Mouse (Mus musculus) cerebellum, adult 11 months (tissue): Measurements from ENCODE around the gene Sik1.

Experiments used
- DNase-seq: peaks from one replicate; pipeline ENCODE4 v3.0.0; 2022

Sik1 gene

DNA sequence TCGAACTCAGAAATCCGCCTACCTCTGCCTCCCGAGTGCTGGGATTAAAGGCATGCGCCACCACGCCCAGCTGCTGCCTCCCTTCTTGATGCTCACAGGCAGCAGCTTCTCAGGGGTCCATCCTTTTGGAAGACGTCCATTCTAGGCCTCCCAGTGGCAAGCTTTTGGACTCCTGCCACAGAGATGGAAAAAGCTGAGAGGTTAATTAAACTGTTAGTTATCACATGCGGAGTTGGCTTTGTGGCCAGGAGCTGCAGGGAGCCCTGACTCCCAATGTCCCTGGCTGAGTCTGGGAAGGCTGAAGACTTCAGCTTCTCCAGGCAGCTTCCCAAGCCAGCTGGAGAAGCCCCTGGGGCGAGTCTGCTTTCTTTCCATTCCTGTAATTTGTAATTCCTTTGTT, 49.6 kb downstream of the Sik1 start:
- no peak for DNase-seq

DNA sequence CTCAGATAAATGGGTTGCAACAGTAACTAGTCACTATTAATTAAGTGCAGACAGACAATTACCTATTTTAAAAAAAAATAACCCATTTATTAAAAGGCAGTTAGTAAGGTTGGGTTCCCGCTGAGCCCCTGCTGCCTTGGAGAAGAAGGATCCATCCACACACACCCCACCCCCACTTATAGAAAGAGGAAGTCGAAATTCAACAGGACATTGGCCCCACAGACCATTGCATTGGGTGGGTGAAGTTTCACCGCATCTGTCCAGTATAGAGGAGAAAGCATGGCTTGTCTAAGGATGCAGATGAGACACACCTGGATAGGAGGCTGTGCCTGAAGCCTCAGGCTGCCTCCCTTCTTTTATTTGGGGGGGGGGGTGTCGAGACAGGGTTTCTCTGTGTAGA, 50.0 kb downstream of the Sik1 start:
- DNase-seq = no peak

DNA sequence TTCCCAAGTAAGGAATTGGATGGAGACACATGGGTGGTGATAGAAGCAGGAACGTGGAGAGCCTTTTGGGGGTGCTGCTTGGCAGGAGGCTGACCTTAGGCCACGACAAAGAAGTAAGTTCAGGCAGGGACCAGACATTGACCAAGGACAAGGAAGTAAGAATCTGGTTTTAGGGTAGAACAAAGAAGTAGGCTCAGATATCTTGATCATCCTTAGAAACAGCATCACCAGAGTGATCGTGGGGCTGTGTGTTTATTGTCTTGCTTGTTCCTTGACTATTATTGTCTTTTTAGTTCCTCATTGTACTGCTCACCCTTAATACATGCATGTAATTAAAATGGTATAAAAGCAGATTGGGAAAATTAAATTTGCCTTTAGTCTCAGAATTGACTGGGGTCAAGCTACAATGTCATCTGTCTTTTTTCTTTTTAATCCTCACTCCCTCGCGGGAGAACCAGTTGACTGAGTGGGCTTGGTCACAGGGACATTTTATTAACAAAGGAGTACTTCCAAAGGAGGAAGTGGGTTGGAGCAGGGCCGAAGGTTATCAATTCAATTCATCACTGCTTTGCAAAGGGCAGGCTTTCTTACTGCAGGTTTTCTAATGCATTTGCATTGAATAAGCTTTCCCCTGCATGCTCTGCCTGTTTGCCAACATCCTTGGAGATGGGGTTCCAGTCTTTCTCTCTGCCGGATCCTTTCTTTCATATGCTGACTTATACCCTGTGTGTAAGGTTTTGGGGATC, 53.2 kb downstream of the Sik1 start:
- DNase-seq = no peak

DNA sequence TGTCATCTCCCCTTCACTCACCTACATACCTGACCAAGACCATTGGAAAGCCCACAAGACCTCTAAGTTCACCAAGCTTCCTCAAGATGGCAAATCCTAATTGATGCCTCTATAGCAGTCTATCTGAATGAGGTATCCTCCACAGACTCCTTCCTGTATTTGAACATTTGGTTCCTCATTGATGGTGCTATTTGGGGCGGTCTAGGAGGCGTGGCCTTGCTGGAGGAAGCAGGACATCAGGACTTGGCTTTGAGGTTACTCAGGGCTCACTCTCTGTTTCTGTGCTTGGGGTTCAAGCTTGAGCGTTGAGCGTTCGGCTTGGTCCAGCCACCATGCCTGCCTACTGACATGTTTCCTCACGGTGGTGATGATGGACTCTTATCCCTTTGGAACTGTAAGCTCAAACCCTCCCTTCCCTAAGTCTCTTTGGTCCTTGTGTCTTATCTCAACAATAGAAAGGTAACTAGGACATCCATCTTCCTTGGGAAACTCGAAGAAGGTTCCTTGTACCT, 54.7 kb downstream of the Sik1 start:
- DNase-seq = no peak

GRCm38 (mm10) chr17:31795893-31796292, 59.7 kb downstream of the Sik1 start:
- DNase-seq = no peak
